Mouse (Mus musculus): ENCODE measurements around the gene Aloxe3.

DNA sequence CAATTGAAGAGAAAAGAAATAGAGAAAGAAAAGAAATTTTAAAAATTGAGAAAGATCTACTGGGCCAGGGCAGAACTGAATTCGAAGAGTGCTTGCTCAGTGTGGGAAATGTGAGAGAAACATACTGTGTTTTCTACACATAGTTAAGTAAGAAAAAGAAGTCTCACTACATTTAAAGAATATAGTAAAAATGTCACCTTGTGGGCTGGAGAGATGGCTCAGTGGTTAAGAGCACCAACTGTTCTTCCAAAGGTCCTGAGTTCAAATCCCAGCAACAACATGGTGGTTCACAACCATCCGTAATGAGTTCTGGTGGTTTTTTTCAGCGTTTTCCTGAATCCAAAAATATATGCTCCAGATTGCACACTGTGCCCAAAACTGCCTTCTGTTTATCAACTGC is 52.8 kb downstream of the Aloxe3 start:
- no peak for TF ChIP-seq EP300 (IDR thresholded peaks at IDR 0.05; ENCODE audit: low read depth)
- TF ChIP-seq CTCF (IDR thresholded peaks at IDR 0.05; ENCODE audit: low read depth), result no peak
